Mouse (Mus musculus): ENCODE data around the gene Grip2.

Grip2 gene

GRCm38 (mm10) chr6:91827016-91827570 is at the start of gene Grip2:
Gene Grip2 (minus strand): TSS chr6:91827250.
- no peak for DNase-seq (ENCODE audit: low spot score in 2 of 2)

GRCm38 (mm10) chr6:91872781-91873180 is 45.7 kb upstream of the Grip2 start:
- DNase-seq (ENCODE audit: low spot score in 2 of 2): no peak

- no peak for DNase-seq (ENCODE audit: low spot score in 2 of 2)
These were observed 41.0 kb upstream of the Grip2 start for GRCm38 (mm10) chr6:91868091-91868490.

- DNase-seq (ENCODE audit: low spot score in 2 of 2): no peak
These were observed 38.6 kb upstream of the Grip2 start for GRCm38 (mm10) chr6:91865601-91866000.

- DNase-seq (ENCODE audit: low spot score in 2 of 2): peak; percentile 16 to 25
These were observed 37.5 kb upstream of the Grip2 start for GRCm38 (mm10) chr6:91864595-91864994.

GRCm38 (mm10) chr6:91862848-91863247 is 35.8 kb upstream of the Grip2 start:
- no peak for DNase-seq (ENCODE audit: low spot score in 2 of 2)

- no peak for DNase-seq (ENCODE audit: low spot score in 2 of 2)
These were observed 31.3 kb upstream of the Grip2 start for GRCm38 (mm10) chr6:91858339-91858738.

- peak in 1 of 2 experiments; percentile 21 for DNase-seq (ENCODE audit: low spot score in 2 of 2)
These were observed 25.5 kb upstream of the Grip2 start for GRCm38 (mm10) chr6:91852550-91852949.

- DNase-seq (ENCODE audit: low spot score in 2 of 2): no peak
These were observed 16.6 kb upstream of the Grip2 start for GRCm38 (mm10) chr6:91843628-91844153.

GRCm38 (mm10) chr6:91842897-91843627 is 16.0 kb upstream of the Grip2 start:
- no peak for DNase-seq (ENCODE audit: low spot score in 2 of 2)

- DNase-seq (ENCODE audit: low spot score in 2 of 2): peak in 1 of 2 experiments; percentile 33
These were observed 12.2 kb upstream of the Grip2 start for GRCm38 (mm10) chr6:91839010-91839871.

- no peak for DNase-seq (ENCODE audit: low spot score in 2 of 2)
These were observed 5.9 kb upstream of the Grip2 start for GRCm38 (mm10) chr6:91832863-91833440.

GRCm38 (mm10) chr6:91827926-91828325 is 876 bp upstream of the Grip2 start:
- no peak for DNase-seq (ENCODE audit: low spot score in 2 of 2)

GRCm38 (mm10) chr6:91818271-91818670 is 8.8 kb downstream of the Grip2 start:
- DNase-seq (ENCODE audit: low spot score in 2 of 2): no peak

GRCm38 (mm10) chr6:91815976-91816375 is 11.1 kb downstream of the Grip2 start:
- no peak for DNase-seq (ENCODE audit: low spot score in 2 of 2)

GRCm38 (mm10) chr6:91813611-91814010 is 13.4 kb downstream of the Grip2 start:
- DNase-seq (ENCODE audit: low spot score in 2 of 2): no peak

GRCm38 (mm10) chr6:91810007-91810406 is 17.0 kb downstream of the Grip2 start:
- no peak for DNase-seq (ENCODE audit: low spot score in 2 of 2)

- DNase-seq (ENCODE audit: low spot score in 2 of 2): no peak
These were observed 19.0 kb downstream of the Grip2 start for GRCm38 (mm10) chr6:91808022-91808421.

- no peak for DNase-seq (ENCODE audit: low spot score in 2 of 2)
These were observed 19.9 kb downstream of the Grip2 start for GRCm38 (mm10) chr6:91807169-91807568.

- no peak for DNase-seq (ENCODE audit: low spot score in 2 of 2)
These were observed 22.9 kb downstream of the Grip2 start for GRCm38 (mm10) chr6:91804177-91804576.

GRCm38 (mm10) chr6:91798496-91798895 is 28.6 kb downstream of the Grip2 start:
- no peak for DNase-seq (ENCODE audit: low spot score in 2 of 2)

GRCm38 (mm10) chr6:91796736-91797135 is 30.3 kb downstream of the Grip2 start:
- no peak for DNase-seq (ENCODE audit: low spot score in 2 of 2)
